Mouse (Mus musculus) brain, embryonic 14.5 days (tissue): ENCODE results near the gene Ankfy1.

ENCODE experiments used
- CTCF ChIP-seq: fragments of 200-500 bp; IDR thresholded peaks from 2 replicates; pipeline ENCODE4 v1.5.1; 2012; ENCODE audit warnings: inconsistent platforms, mild to moderate bottlenecking, moderate library complexity, borderline replicate concordance; ENCODE audit not compliant: insufficient read depth, insufficient read length; ENCODE audit errors: extremely low read depth
- POLR2A ChIP-seq: fragments of 200-500 bp; IDR thresholded peaks from 2 replicates; pipeline ENCODE4 v1.6.1; 2012; ENCODE audit warnings: mild to moderate bottlenecking, inconsistent platforms, borderline replicate concordance; ENCODE audit not compliant: poor library complexity, insufficient read depth, insufficient read length, severe bottlenecking; ENCODE audit errors: extremely low read depth

DNA sequence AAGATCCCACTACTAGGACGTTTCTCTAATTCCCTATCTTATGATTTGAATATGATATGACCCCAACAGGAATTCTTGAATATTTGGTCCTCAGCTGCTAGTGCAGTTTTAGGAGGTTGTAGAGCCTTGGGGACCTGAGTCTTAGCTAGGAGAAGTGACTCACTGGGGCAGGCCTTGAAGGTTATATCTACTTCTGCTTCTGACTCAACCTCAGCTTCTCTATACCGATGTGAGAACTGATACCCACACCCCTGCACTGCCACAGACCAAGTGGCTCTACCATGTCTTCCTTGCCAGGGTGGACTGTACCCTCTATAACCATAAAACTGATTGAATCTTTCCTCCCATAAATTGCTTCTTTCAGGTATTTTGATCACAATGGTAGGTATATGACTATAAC is 92.3 kb downstream of the Ankfy1 start:
- TF ChIP-seq CTCF (no peak), POLR2A (no peak)
